Mouse (Mus musculus) CH12.LX (cell line): ENCODE data around the gene Slc7a7.

Experiments used
- CTCF ChIP-seq, 2 experiments: IDR thresholded peaks in 1 of 2; conservative IDR thresholded peaks in 1 of 2; 2 replicates each; pipeline ENCODE4 v1.5.1; 2011 to 2012; ENCODE audit warnings: low read depth in 2 of 2, low read length in 2 of 2, improper control_type of control experiment in 1 of 2, inconsistent platforms in 1 of 2, mild to moderate bottlenecking in 1 of 2, moderate library complexity in 1 of 2
- E2F4 ChIP-seq: IDR thresholded peaks from 2 replicates; pipeline ENCODE4 v1.6.1; 2011; ENCODE audit warnings: low read depth, low read length, improper control_type of control experiment; ENCODE audit not compliant: insufficient replicate concordance
- ELF1 ChIP-seq: IDR thresholded peaks from 2 replicates; pipeline ENCODE4 v1.6.1; 2014; ENCODE audit warnings: low read depth, mild to moderate bottlenecking, inconsistent platforms, low read length, improper control_type of control experiment
- EP300 ChIP-seq: IDR thresholded peaks from 2 replicates; pipeline ENCODE4 v1.6.1; 2011; ENCODE audit warnings: low read length, improper control_type of control experiment
- KAT2A ChIP-seq: IDR thresholded peaks from 2 replicates; pipeline ENCODE4 v1.6.1; 2012; ENCODE audit warnings: low read length, improper control_type of control experiment, inconsistent platforms; ENCODE audit not compliant: insufficient replicate concordance
- MYC ChIP-seq: IDR thresholded peaks from 2 replicates; pipeline ENCODE4 v1.6.1; 2011; ENCODE audit warnings: low read depth, mild to moderate bottlenecking, improper control_type of control experiment, low read length
- POLR2A ChIP-seq: IDR thresholded peaks from 2 replicates; pipeline ENCODE4 v1.6.1; 2011; ENCODE audit warnings: low read depth, mild to moderate bottlenecking, improper control_type of control experiment, low read length
- POLR2AphosphoS2 ChIP-seq: IDR thresholded peaks from 2 replicates; pipeline ENCODE4 v1.6.1; 2011; ENCODE audit warnings: low read depth, low read length, improper control_type of control experiment
- SIN3A ChIP-seq: IDR thresholded peaks from 2 replicates; pipeline ENCODE4 v1.6.1; 2012; ENCODE audit warnings: low read length, improper control_type of control experiment, inconsistent platforms
- TBP ChIP-seq: conservative IDR thresholded peaks from 2 replicates; pipeline ENCODE4 v1.6.1; 2011; ENCODE audit warnings: low read depth, low read length, improper control_type of control experiment
- ZC3H11A ChIP-seq: IDR thresholded peaks from 2 replicates; pipeline ENCODE4 v1.6.1; 2012; ENCODE audit warnings: low read depth, mild to moderate bottlenecking, inconsistent platforms, low read length, improper control_type of control experiment

DNA sequence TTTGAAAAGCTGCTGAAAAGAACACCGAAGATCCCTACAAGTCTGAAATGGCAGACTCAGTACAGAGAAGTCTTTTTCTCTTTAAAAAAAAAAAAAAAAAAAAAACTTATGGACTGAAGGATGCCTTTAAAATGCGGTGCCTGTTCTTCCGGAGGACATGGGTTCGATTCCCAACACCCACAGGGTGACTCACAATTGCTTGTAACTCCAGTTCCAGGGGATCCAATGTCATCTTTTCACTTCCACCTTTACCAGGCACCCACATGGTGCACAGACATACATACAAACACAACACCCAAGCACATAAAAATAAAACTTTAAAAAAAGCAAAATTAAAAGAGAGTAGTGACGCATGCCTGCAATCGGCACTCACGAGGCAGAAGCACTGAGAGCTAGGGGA, 10.1 kb upstream of the Slc7a7 start:
- TF ChIP-seq MYC (no peak), E2F4 (no peak), POLR2A (no peak), POLR2AphosphoS2 (no peak), ZC3H11A (no peak), CTCF (conservative IDR thresholded peaks at IDR 0.05 in 1 of 2, IDR thresholded peaks at IDR 0.05 in 1 of 2; ENCODE audit: low read depth in 2 of 2, low read length in 2 of 2) (no peak), ELF1 (no peak), EP300 (no peak), SIN3A (no peak), KAT2A (no peak), TBP (no peak)
